Mouse (Mus musculus): ENCODE measurements around the gene Ank3. TPM values are rescaled to one million over a fixed set of nuclear protein-coding genes. Genes with fewer than 3 reads are reported as not detected.

Gene Ank3
- polyA plus RNA-seq, 1 experiment from 2014 or later, result 150 TPM

DNA sequence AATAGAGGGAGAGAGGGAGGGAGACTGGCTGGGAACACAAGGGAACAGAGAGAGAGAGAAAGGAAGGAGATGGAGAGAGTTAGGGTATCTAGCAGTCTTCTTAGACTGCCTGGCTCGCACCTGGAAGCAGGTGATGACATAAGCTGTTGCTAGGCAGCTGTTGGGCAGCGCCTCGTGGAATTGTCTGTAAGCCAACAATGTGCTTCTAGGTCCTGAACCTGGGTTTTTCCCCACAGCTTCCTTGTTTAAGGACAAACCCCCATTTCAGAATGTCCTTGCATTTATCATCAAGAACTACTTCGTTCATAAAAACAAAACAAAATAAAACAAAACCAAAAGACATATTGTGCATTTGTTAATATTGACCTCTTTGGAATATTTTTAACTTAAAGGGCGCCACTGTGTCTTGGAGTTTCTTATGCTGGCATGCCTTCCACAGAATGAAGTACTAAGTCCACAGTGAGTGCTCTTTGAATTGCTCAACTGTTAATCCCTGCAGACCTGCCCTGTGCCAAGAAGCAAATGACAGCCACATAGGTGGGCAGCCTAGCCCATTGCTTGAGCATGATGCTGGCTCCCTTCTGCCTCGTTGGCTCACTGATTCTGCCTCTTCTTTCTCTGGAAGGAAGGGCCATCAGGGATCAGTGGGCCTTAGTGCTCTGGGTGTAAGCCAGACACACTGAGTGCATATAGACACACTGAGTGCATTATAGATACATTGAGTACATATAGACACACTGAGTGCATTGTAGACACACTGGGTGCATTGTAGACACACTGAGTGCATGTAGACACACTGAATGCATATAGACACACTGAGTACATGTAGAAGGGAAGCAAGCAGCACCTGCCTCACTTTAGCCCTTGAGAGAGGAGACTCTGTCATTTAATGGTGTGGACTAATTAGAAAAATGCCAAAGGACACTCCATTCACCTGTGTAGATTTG, 668.9 kb downstream of the Ank3 start:
- Histone ChIP-seq H3K27me3 (ENCODE audit: control insufficient read depth, insufficient read depth, low read length) (no peaks in the 10 kb centered on the region), H3K4me1 (ENCODE audit: control insufficient read depth, insufficient read depth, low read length) (no peaks in the 10 kb centered on the region), H3K4me2 (ENCODE audit: low read length) (no peak overlapping the region), H3K9me3 (ENCODE audit: control insufficient read depth, low read length) (no peaks in the 10 kb centered on the region), H3K4me3 (replicated peaks; ENCODE audit: low read depth, low read length) (no peak overlapping the region), H3K27ac (replicated peaks; ENCODE audit: low read depth, low read length) (no peak overlapping the region), H3K9ac (replicated peaks; ENCODE audit: low read length) (no peak overlapping the region), H3K36me3 (ENCODE audit: control insufficient read depth, insufficient read depth, low read length) (no peaks in the 10 kb centered on the region)
- ATAC-seq (ENCODE audit: low FRiP score, low TSS enrichment) (no peak), DNase-seq (peak; percentile 35)
- WGBS, result 67% methylated on average over 6 of the region's 6 CpGs

GRCm38 (mm10) chr10:70069321-70069720, 670.7 kb downstream of the Ank3 start:
- Histone ChIP-seq H3K4me2 (ENCODE audit: low read length) (no peak overlapping the region), H3K4me1 (ENCODE audit: control insufficient read depth, insufficient read depth, low read length) (no peaks in the 10 kb centered on the region), H3K27ac (replicated peaks; ENCODE audit: low read depth, low read length) (no peak overlapping the region), H3K9me3 (ENCODE audit: control insufficient read depth, low read length) (no peaks in the 10 kb centered on the region), H3K27me3 (ENCODE audit: control insufficient read depth, insufficient read depth, low read length) (no peaks in the 10 kb centered on the region), H3K36me3 (ENCODE audit: control insufficient read depth, insufficient read depth, low read length) (no peaks in the 10 kb centered on the region), H3K4me3 (replicated peaks; ENCODE audit: low read depth, low read length) (no peak overlapping the region), H3K9ac (replicated peaks; ENCODE audit: low read length) (no peak overlapping the region)
- no peak for ATAC-seq (ENCODE audit: low FRiP score, low TSS enrichment)
- no peak for DNase-seq
- 57% methylated on average over 6 of the region's 6 CpGs for WGBS

GRCm38 (mm10) chr10:70071334-70071733, 672.8 kb downstream of the Ank3 start:
- Histone ChIP-seq H3K4me3 (replicated peaks; ENCODE audit: low read depth, low read length) (no peak overlapping the region), H3K4me1 (ENCODE audit: control insufficient read depth, insufficient read depth, low read length) (no peaks in the 10 kb centered on the region), H3K9ac (replicated peaks; ENCODE audit: low read length) (no peak overlapping the region), H3K36me3 (ENCODE audit: control insufficient read depth, insufficient read depth, low read length) (no peaks in the 10 kb centered on the region), H3K9me3 (ENCODE audit: control insufficient read depth, low read length) (no peaks in the 10 kb centered on the region), H3K27me3 (ENCODE audit: control insufficient read depth, insufficient read depth, low read length) (no peaks in the 10 kb centered on the region), H3K4me2 (ENCODE audit: low read length) (no peak overlapping the region), H3K27ac (replicated peaks; ENCODE audit: low read depth, low read length) (no peak overlapping the region)
- WGBS, result 94% methylated on average over 4 of the region's 4 CpGs
- DNase-seq, result no peak
- ATAC-seq (ENCODE audit: low FRiP score, low TSS enrichment), result no peak

Other genes starting within 250 kb of the Ank3 start
- gene Rhobtb1, start 247.3 kb upstream of the Ank3 start, polyA plus RNA-seq (2014; fragmentation: Nextera tagmentation; extraction: Ambion mirVana), result 16.1 and 18.1 TPM in 2 replicates
- gene A930033H14Rik, start 185.7 kb upstream of the Ank3 start, polyA plus RNA-seq (2014; fragmentation: Nextera tagmentation; extraction: Ambion mirVana), result 1.1 and 1.3 TPM in 2 replicates
- 60.5 and 94.2 TPM in 2 replicates for gene Cdk1, start 45.8 kb upstream of the Ank3 start, polyA plus RNA-seq (2014; fragmentation: Nextera tagmentation; extraction: Ambion mirVana)

Measured in midbrain, embryonic 14.5 days (tissue).